Mouse (Mus musculus): Measurements from ENCODE around the gene S1pr4.

Gene S1pr4

DNA sequence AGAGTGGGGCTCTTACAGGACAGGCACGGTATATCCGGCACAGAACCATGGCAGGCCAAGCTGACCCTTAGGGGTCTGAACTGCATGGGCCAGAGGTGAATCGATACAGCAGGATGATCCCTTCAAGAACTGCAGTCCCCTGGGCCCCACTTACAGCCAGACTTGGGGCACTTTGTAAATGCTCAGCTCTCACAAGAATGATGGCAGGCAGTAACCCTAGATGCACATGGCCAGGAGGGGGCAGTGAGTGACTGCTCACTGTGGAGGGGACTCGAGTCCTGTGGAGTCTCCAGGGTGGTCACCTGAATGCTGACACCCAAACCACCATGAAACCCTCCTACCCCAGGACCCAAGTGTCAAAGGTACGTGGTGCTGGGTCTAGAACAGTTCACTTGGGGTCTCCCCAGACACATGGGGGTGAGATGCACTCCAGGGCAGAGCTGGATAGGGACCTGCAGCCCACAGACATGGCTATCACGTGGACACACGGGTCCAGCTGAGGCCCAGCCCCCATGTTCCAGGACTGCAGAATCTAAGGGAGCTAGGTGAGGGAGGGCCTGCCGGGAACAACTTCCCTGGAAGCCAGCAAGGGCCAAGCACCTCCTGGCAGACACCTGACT lies 6.2 kb downstream of the S1pr4 start:
- peak in 1 of 2 experiments; percentile 31 for DNase-seq

DNA sequence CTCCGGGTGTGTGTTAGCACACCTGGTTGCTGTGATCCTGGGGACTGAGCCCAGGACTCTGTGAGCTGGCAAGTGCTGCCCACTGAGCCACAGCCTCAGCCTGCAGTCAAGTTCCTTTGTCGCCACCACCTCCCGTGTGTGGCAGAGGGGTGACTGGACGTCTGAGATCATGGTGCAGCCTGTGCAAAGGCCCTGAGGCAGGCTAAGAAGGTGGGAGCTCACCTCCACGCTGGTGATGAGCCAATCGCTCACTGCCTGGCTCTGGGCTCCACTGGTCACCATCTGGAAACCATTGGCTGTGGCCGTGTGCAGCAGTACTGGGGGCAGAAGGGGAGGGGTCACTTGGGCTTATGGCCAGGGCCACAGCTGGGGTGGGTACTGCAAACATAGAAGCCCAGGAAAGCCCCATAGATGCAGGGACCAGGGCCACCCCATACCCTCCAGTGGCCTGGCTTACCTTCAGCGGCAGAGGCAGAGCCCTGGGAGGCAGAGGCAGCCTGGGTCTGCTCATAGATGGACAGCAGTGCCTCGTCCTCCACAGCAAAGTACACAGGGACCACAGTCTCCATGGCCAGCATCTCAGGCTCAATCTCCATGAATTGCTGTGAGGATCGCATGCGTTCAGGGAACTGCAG lies 7.2 kb downstream of the S1pr4 start:
- DNase-seq: peak in 1 of 2 experiments; percentile 32

DNA sequence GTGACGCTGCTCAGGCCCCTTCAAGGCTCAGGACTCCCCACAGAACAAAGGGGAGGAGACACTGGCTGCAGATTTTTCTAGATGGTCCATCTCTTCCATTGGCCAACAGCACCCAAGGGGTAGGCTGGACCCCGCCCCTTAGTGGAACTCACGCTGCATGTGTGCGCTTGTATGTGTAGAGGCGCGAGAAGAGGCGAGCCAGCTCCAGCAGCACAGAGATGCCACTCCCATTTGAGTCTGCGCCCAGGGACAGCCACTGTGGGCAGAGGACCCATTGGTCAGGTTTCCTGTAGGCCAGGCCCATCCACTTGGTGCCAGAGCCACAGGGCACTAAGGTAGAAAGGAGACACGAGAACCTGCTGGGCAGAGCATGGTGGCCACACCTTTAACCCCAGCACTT lies 8.9 kb downstream of the S1pr4 start:
- peak in 1 of 2 experiments; percentile 18 for DNase-seq

DNA sequence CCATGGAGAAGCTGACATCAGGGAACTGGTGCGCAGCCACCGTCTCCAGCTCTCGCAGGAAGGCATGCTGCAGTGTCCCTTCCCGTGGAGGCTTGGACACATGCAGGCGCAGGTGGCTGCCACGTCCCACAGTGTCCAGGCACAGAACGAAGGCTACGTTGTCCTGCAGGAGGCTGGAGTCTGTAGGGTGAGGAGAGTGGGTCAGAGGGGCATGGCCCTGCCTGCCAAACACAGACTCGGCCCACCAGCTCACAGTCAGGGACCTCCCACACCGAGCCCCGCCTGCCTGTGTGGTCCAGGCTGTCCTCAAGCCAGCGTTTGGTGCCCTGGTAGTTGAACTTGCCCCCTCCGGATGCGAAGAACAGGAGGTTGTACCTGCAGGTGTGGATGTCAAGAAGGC lies 10.0 kb downstream of the S1pr4 start:
- no peak for DNase-seq

DNA sequence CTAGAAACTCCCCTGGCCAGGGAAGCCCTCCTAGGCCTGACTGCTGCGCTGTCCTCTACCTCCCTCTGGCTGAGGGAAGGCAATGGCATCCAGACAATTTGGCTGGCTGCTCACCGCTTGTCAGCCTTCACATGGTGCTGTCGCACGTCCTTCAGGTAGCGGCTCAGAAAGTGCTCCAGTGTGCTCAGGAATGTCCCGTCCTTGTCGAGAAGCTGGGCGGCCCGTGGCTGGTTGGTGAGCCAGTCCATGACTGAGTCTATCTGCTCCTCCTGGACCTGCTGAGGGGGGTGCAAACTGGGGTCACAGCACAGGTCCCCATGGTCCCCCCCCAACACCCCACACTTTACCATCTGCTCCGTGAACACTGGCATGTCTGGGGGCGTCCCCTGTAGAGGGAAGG lies 11.9 kb downstream of the S1pr4 start:
- DNase-seq: no peak

DNA sequence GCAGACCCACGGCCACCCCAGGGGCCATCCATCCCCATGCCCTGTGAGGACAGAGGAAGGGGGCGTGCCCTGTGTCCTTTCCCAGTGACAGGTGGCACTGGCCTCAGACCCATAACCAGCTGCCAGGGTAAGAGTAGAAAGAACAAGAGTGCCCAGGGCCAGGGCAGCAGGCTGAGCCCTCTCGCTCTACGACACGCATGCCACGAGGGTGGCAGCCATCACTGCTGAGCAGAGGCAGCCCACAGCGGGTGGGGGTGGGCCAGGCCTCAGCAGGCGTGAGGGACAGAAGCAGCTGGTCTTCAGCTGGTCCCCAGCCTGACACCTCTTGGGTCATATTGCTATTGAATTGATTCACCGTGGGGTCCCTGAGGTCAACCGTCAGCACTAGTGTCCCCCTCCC lies 13.4 kb downstream of the S1pr4 start:
- no peak for DNase-seq

DNA sequence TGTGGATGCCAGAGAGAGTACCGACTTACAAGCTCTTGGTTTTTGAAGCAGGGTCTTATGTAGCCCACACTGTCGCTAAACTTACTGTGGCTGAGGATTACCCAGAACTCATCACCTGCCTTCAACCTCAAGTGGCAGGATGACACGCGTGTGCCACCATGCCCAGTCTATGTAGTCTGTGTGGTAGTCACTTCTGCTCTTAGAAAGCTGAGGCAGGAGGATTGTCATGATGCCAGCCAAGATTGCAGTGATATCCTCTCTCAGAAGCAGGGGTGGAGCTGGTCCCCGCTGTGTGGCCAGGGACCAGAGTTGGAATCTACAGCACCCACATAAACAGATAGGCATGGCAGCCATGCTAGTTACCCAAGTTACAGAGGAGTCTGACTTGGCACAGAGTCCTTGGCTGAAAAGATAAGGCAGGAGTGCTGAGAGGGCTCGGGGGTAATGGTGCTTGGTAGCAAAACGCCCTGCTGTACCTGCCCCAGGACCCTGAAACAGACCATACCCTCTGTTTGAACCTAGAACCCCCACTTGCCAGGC lies 14.4 kb downstream of the S1pr4 start:
- DNase-seq: no peak

DNA sequence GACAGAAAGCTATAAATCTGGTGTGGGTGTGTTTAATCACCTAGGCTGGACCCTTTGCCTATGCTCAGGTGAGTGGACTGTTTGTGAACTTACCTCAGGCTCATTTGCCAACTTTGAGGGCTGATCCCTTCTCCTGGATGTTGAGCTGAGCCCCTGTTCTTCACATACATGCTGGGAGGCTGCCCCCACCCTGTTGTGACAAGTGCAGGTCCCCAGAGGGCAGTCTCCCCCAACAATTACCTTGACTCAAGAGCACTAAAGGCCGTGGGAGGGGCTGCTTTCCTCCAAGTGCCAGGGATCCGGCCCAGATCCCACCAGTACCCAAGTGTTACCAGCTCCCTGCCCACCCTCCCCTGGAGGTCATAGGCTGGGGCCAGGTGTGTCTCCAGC lies 14.9 kb downstream of the S1pr4 start:
- no peak for DNase-seq

DNA sequence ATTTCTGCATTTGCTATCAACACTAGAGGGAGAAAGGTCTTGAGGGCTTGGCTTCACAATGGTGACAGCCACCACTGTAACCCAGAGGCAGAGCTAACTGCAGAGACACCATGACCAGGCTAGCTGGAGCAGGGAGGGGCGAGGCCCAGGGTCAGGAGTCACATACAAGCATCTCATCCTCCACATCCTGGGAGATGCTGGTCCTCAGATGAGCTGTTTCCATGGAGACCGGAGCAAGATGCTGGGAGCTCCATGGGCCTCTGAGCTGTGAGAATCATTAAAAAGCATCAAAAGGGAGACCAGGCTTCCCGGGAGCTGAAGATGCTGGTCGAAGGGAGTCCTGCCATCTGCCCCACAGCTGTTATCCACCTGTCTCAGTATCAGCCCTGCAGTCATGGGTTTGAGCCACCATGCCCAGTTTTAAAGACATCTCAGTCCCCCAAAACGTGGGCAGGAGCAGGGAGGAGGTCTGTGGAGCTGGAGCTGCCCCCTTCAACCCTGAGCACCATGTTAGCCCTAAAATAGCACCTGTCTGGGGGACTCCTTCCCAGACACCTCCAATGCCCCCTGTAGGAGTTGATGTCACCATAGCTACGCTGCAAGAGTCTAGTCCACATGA lies 15.4 kb downstream of the S1pr4 start:
- DNase-seq: no peak

DNA sequence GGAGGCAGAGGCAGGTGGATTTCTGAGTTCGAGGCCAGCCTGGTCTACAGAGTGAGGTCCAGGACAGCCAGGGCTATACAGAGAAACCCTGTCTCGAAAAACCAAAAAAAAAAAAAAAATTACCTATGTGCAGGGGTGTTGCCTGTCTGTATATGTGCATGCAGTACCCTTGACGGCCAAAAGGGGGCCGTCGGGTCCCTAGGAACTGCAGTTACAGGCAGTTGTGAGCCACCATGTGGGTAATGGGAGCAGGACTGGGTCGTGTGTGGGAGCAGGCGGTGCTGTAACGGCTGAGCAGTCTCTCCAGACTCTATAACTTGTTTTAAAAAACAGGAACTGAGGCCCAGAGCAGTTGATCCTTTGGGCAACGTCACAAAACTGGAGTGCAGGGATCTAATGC lies 15.9 kb downstream of the S1pr4 start:
- peak; percentile 58 to 78 for DNase-seq

DNA sequence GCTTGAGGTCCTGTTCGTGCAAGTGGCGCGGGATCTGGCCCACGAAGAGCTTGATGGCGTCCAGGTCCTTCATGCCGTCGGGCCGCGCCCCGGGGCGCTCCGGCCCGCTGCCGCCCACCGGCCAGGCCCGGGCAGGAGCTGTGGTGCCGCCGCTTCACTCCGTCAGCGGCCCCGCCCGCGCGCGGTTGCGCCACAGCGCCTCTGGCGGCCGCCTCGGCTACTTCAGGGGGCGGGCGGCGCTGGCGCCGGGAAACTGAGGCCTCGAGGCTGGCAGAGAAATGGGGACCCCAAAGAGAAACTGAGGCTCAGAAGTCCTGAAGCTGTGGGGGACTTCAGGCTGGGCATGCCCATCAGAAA lies 17.4 kb downstream of the S1pr4 start, which contains the start of gene Celf5:
Gene Celf5 (minus strand): TSS at position 177 of the 357 bp plus-strand sequence.
- peak; percentile 87 for DNase-seq

DNA sequence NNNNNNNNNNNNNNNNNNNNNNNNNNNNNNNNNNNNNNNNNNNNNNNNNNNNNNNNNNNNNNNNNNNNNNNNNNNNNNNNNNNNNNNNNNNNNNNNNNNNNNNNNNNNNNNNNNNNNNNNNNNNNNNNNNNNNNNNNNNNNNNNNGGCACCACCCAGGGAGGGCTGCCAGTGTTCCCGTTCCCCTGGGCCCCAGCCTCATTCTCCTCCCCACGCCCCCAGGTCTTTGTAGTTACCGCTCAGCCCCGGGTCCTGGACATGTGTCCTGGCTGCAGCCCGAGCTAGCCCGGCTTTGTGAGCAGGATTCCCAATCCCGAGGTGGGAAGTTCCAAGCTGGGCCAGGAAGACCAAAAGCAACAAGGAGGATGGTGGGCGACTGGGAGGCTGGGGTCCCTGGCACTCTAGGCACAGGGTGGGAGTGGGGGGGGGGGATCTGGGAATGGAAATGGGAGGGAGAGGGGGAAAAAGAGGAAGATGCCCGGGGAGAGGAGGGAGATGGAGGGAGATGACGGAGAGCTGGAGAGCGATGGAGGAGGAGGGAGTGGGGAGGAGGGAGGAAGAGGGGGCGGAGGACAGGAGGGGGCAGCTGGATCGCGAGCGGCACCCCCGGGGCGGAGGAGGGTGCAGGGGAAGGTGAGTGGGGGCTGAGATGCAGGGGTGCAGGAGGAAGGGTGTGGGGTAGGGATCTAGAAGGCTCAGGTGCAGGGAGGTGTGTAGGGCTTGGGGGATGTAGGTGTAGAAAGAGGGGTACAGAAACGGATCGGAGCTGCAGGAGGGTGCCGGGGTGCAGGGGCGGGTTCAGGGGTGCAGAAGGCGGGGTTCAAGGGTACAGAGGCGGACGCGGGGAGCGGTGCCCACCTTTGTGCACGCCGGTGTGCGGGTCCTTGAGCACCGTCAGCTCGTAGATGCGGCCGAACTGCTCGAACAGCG lies 18.1 kb downstream of the S1pr4 start:
- DNase-seq: peak; percentile 46 to 66

DNA sequence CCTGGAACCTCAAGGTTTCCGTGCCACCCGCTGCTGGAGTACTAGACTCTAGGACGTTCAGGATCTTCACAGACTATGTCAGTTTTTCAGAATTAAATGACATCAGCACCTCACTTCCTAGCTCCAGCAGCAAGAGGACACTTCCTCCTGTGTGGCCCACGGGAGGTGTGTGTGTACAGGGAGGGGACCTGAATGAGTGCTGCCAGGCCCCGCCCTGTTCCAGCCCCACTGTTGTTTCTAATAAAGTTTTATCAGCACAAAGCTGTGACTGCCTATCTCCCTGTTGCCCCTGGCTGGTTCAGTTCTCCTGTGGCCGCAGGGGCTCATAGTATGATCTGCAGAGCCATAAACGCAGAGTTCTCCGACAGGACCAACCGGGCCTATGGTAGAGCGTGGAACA lies 25.5 kb downstream of the S1pr4 start:
- no peak for DNase-seq

DNA sequence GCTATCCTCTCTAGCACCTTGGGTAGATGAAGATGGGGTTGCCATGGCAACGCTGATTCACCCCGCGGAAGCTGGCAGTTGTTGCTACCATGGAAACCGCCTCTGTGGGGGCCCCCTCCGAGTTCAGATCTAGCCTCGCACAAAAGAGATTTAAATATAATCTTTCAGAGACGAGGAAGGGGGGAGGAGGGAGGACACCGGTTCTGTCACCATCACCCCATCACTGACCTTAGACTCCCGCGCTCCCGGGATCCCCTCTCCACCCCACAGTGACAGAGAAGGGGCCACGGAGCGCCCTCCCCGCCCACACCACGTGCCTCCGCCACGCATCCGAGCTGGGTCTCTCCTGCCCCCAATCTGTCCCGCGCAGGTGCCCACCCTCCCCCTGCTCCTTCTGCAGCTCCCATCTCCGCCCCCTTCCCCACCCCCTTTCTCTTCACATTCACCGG lies 26.9 kb downstream of the S1pr4 start:
- peak; percentile 59 to 82 for DNase-seq

DNA sequence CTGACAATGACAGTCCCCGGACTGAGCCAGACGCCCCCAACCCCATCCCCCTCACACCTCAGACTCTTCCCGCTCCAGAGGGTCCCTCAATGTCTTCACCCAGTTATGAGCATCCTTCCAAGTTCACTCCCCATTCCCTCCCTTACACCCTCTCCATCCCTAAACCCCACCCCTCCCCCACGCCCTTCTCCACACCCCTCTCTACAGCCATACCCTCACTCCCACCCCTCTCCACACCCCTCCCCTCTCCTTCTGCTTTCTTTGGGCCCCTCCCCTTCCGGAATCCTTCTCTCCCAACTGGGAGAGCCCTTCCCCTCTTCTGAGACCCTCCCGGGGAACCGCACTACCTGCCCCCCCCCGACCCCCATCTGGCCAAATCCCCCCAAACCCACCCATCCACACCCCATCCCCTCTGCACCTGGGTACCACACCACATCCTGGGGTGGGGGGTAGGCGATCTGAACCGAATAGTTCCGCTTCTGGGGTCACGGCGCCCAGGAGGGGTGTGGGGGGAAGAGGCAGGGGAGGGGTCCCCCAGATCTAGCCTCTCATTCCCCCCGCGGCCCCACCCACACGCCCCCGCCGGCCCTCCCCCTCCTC lies 27.4 kb downstream of the S1pr4 start:
- no peak for DNase-seq

DNA sequence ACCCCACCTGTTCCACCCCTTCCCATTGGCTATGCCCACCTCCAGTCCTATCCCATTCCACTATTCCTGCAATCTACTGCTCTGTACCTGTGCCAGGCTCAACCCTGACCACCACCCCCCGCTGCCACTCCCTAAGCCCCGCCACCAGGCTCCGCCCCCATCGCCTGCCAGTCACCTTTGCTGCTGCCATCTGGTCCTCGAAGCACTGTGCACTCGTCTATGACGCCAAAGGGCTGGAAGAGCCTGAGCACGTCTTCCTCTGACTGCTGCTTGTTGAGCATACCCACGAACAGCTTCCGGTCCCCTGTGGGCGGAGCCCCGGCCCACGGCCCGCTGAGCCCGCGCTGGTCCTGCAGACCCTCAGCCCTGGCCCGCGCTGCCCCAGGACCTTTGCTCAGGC lies 29.5 kb downstream of the S1pr4 start:
- DNase-seq: peak in 1 of 2 experiments; percentile 20

DNA sequence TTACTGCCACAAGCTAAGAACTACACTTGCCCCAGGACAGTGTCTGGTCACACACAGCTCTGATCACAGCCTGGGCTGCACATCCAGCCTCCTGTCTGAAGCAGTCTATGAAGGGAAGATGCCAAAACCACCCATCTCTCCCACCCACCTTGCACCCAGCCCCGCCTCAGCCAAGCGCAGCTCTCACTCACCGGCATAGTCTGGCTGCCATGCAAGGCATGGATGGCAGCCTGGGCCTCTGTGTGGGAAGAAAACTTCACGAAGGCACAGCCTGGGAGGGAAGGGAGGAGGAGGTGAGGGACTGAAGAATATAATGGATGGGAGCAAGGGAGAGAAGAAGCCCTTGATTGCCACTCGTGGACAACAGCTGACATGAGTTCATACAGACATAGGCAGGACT lies 30.7 kb downstream of the S1pr4 start:
- peak in 1 of 2 experiments; percentile 12 for DNase-seq

DNA sequence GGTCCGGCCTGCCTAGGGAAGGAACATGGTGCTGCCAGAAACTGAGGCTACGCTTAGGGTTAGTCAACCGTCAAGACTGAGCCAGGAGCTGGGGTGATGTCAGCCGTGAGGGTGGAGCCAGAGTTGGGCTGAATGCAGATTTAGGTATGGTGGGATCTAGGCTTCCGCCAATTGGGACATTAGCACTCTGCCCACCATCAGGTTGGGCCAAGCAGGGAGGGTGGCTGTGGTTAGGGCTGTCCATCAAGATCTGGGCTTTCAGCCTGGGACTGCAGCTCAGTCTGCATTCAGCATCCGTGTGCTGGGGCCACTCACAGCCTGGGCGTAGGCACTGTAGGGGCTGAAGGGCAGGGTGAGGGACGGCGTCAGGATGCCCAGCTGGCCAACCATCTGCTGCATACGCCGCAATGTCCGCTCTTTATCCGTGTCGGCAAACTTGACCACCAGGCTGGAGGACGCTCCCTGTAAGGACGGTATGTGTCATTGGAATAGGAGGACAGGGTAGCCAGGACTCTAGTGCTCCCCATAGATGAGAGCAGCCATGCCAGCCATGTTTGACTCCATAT lies 32.2 kb downstream of the S1pr4 start:
- DNase-seq: peak; percentile 57 to 63

DNA sequence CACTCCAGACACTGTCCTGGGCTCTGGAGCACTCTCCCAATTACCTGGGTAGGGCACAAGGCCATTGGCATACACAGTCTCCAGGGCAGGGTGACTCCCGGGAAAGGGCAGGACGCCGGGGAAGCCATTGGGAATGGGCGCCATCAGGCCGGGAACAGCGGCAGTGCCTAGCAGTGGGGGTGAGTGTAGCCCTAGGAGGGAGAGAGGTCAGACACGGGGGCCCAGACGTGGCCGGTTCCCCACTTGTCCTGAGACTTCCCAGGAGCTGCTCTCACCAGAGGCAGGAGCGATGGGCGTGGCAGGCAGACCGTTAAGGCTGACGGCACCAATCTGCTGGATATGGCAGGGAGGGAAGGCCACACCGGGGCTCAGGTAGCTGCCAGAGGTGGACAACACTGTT lies 33.1 kb downstream of the S1pr4 start:
- DNase-seq: peak; percentile 11 to 23

DNA sequence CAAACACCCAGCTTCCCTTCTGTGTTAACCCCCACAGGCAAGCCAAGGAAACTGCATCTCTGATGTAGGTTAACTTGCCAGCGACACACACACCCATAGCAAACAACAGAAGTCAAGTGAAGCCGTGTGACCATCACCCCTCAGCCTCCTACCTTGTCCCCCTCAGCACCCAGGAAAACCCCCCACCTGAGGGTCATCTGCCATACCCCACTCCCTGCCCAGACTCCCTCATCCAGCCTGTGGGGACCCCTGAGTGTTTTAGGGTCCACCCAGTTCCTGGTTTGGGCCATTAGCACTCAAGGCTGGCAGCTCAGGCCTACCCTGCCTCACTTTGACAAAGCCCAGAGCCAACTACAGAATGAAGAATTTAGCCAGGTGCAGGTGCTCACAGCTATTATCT lies 33.9 kb downstream of the S1pr4 start:
- DNase-seq: peak in 1 of 2 experiments; percentile 7

DNA sequence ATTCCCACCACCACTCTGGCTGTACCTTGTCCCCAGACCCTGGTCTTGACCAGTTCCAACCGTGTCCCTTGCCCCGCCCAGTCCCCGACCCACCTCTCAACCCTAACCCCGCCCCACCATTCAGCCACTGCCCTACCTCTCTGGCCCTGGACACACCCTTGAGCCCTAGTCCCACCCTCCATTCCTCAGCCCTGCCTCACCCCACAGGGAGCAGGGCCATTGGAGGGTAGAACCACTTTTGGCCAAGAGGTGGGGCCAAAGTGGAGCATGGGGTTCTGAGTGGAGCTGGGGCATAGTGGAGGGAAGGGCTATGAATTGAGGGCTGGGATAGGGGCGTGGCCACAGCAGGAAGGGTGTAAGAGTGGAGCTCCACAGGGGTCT lies 34.7 kb downstream of the S1pr4 start:
- peak in 1 of 2 experiments; percentile 11 for DNase-seq
